Mouse (Mus musculus) lung, postnatal 0 days (tissue): ENCODE data around the gene Cnksr1. TPM values are rescaled to one million over a fixed set of nuclear protein-coding genes. Genes with fewer than 3 reads are reported as not detected.
A peak's percentile ranks its signal among the peaks of the same experiment; 100 is the strongest.

Source experiments
- ATAC-seq: fragments of 200-750 bp; cut with Nextera tagmentation; 2 replicates; pipeline ENCODE4 v1.8.0; 2017; ENCODE audit warnings: moderate library complexity
- DNase-seq: peaks from one replicate; pipeline ENCODE4 v3.0.0-alpha.2; 2016; ENCODE audit warnings: low spot score
- H3K27ac ChIP-seq: fragments of 300-500 bp; sonication (generic); 2 replicates; pipeline ENCODE4 v1.5.1; 2014; ENCODE audit warnings: antibody characterized with exemption, mild to moderate bottlenecking, low read length, mixed read lengths
- H3K27me3 ChIP-seq: fragments of 300-500 bp; sonication (generic); replicated peaks from 2 replicates; pipeline ENCODE4 v1.6.1; 2014; ENCODE audit warnings: low read length, mixed read lengths; ENCODE audit not compliant: insufficient read depth
- H3K36me3 ChIP-seq: fragments of 300-500 bp; sonication (generic); 2 replicates; pipeline ENCODE4 v1.6.1; 2014; ENCODE audit warnings: low read length, mixed read lengths; ENCODE audit not compliant: insufficient read depth
- H3K4me1 ChIP-seq: fragments of 300-500 bp; sonication (generic); 2 replicates; pipeline ENCODE4 v1.6.1; 2014; ENCODE audit warnings: antibody characterized with exemption, low read depth, low read length, mixed read lengths; ENCODE audit not compliant: insufficient read depth
- H3K4me2 ChIP-seq: fragments of 300-500 bp; sonication (generic); replicated peaks from 2 replicates; pipeline ENCODE4 v1.6.1; 2014; ENCODE audit warnings: low read depth, mild to moderate bottlenecking, low read length, moderate library complexity, mixed read lengths
- H3K4me3 ChIP-seq: fragments of 300-500 bp; sonication (generic); 2 replicates; pipeline ENCODE4 v1.5.1; 2014; ENCODE audit warnings: low read depth, low read length
- H3K9ac ChIP-seq: fragments of 300-500 bp; sonication (generic); replicated peaks from 2 replicates; pipeline ENCODE4 v1.6.1; 2014; ENCODE audit warnings: low read depth, mild to moderate bottlenecking
- H3K9me3 ChIP-seq: fragments of 300-500 bp; sonication (generic); 2 replicates; pipeline ENCODE4 v1.6.1; 2016; ENCODE audit warnings: low read length, mixed read lengths
- CTCF ChIP-seq: IDR thresholded peaks from 2 replicates; pipeline ENCODE4 v1.5.1; 2016; ENCODE audit warnings: antibody characterized with exemption, mild to moderate bottlenecking
- EP300 ChIP-seq: IDR thresholded peaks from 2 replicates; pipeline ENCODE4 v1.6.1; 2016; ENCODE audit warnings: antibody characterized with exemption, mild to moderate bottlenecking, control low read depth
- WGBS: fragments of 180-500 bp; shearing (Covaris S2); extraction: QIAGEN DNeasy Blood & Tissue Kit; methylation state at CpG from one replicate; pipeline ENCODE4 v1.1.7; 2014; 5-methylcytosine and 5-hydroxymethylcytosine counted together
- polyA plus RNA-seq: library from polyadenylated mRNA; unstranded; fragments of >200 nt; fragmentation: Nextera tagmentation; extraction: Ambion mirVana; gene quantifications from 2 replicates; pipeline ENCODE4 v1.2.1, GENCODE M21; 2015

The Cnksr1 gene
- polyA plus RNA-seq, 1 experiment from 2014 or later, result 11.9 TPM

- Histone ChIP-seq H3K27ac (no peak overlapping the region), H3K27me3 (no peaks in the 10 kb centered on the region), H3K4me1 (no peaks in the 10 kb centered on the region), H3K9ac (no peak overlapping the region), H3K4me2 (no peak overlapping the region), H3K36me3 (no peaks in the 10 kb centered on the region), H3K4me3 (no peak overlapping the region), H3K9me3 (no peaks in the 10 kb centered on the region)
- WGBS, result 38% methylated on average over 9 of the region's 9 CpGs
- TF ChIP-seq EP300 (peak; percentile 56; the same call in 1 of the 2 replicates), CTCF (peak; percentile 10; the same call in 1 of the 2 replicates)
- peak; percentile 52 for ATAC-seq
- DNase-seq, result no peak
These were observed 27.8 kb upstream of the Cnksr1 start for GRCm38 (mm10) chr4:134265860-134266585.

GRCm38 (mm10) chr4:134263191-134263590, 25.0 kb upstream of the Cnksr1 start:
- Histone ChIP-seq H3K36me3 (no peaks in the 10 kb centered on the region), H3K4me3 (no peak overlapping the region), H3K9me3 (no peaks in the 10 kb centered on the region), H3K27me3 (no peaks in the 10 kb centered on the region), H3K4me2 (no peak overlapping the region), H3K4me1 (no peaks in the 10 kb centered on the region; the same call in 1 of the 2 replicates), H3K27ac (no peak overlapping the region), H3K9ac (no peak overlapping the region)
- peak; percentile 88 for TF ChIP-seq CTCF
- TF ChIP-seq EP300, result no peak
- WGBS, result 29% methylated on average over 6 of the region's 6 CpGs
- ATAC-seq, result peak; percentile 25; the same call in 1 of the 2 replicates
- DNase-seq, result peak; percentile 77

GRCm38 (mm10) chr4:134258354-134258753, 20.2 kb upstream of the Cnksr1 start:
- WGBS, result 32% methylated on average over 11 of the region's 11 CpGs
- ATAC-seq, result 0 out of 2 replicates have a peak, but pooled peaks have one; percentile 19
- peak; percentile 51 for DNase-seq
- Histone ChIP-seq H3K27me3 (peaks cover under 1% of the 10 kb centered on the region; the same call in 1 of the 2 replicates), H3K4me3 (no peak overlapping the region), H3K9ac (no peak overlapping the region), H3K4me1 (peaks cover 6% of the 10 kb centered on the region), H3K36me3 (no peaks in the 10 kb centered on the region), H3K9me3 (no peaks in the 10 kb centered on the region), H3K27ac (no peak overlapping the region), H3K4me2 (no peak overlapping the region)
- TF ChIP-seq CTCF (no peak), EP300 (no peak)

GRCm38 (mm10) chr4:134257198-134258009, 19.2 kb upstream of the Cnksr1 start:
- TF ChIP-seq EP300 (no peak), CTCF (no peak)
- ATAC-seq, result peak; percentile 29; the same call in 1 of the 2 replicates
- Histone ChIP-seq H3K36me3 (no peaks in the 10 kb centered on the region), H3K9ac (no peak overlapping the region), H3K4me2 (no peak overlapping the region), H3K4me1 (peaks cover 6% of the 10 kb centered on the region), H3K4me3 (no peak overlapping the region), H3K9me3 (no peaks in the 10 kb centered on the region), H3K27ac (peak overlapping the region; percentile 6; the same call in 1 of the 2 replicates), H3K27me3 (peaks cover 5% of the 10 kb centered on the region)
- DNase-seq, result no peak
- 32% methylated on average over 11 of the region's 11 CpGs for WGBS

GRCm38 (mm10) chr4:134256407-134257197, 18.4 kb upstream of the Cnksr1 start:
- H3K36me3 ChIP-seq, result no peaks in the 10 kb centered on the region
- H3K9me3 ChIP-seq, result no peaks in the 10 kb centered on the region
- no peak for DNase-seq
- H3K27ac ChIP-seq, result peak overlapping the region; percentile 51
- peaks cover 13% of the 10 kb centered on the region for H3K27me3 ChIP-seq
- TF ChIP-seq CTCF (no peak), EP300 (no peak)
- ATAC-seq, result peak; percentile 13; the same call in 1 of the 2 replicates
- peaks cover 12% of the 10 kb centered on the region for H3K4me1 ChIP-seq
- H3K9ac ChIP-seq, result no peak overlapping the region
- WGBS, result 22% methylated on average over 16 of the region's 19 CpGs
- no peak overlapping the region for H3K4me2 ChIP-seq
- no peak overlapping the region for H3K4me3 ChIP-seq
